Mouse (Mus musculus): ENCODE measurements around the gene Vapa. TPM values are rescaled to one million over a fixed set of nuclear protein-coding genes. Genes with fewer than 3 reads are reported as not detected.

The Vapa gene
- total and polyA plus RNA-seq, 2 experiments from 2014 or later: 144 to 327 TPM

DNA sequence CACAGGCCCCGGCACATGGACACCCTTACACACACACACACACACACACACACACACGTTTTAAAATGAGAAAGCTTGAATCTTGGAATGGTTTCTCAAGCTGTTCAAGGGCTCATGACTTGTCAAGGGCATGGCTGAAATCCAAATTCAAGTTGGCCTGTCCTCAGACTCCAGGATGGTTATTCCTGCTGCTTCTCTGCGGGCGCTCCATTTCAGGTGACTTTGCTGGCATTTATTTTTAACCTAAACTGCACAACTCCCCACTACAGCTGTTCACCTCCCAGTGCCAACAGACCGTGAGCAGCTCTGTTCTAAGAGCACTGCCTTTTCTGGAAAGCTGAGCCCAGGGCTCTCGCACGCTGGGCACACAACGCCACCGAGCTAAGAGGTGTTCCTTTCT, 41.5 kb downstream of the Vapa start:
- no peak overlapping the region for H3K27ac ChIP-seq (ENCODE audit: low read depth, low read length)
- no peaks in the 10 kb centered on the region for H3K4me1 ChIP-seq (ENCODE audit: insufficient read depth)
- no peaks in the 10 kb centered on the region for H3K27me3 ChIP-seq (ENCODE audit: insufficient read depth, low read length)
- H3K9ac ChIP-seq: no peak overlapping the region
- H3K4me3 ChIP-seq (ENCODE audit: low read depth, low read length): no peak overlapping the region
- TF ChIP-seq CTCF (IDR thresholded peaks at IDR 0.05; ENCODE audit: low read depth): no peak
- H3K4me2 ChIP-seq (ENCODE audit: low read depth): no peak overlapping the region
- ATAC-seq (no peak), DNase-seq (no peak)
- H3K9me3 ChIP-seq (ENCODE audit: low read length): no peaks in the 10 kb centered on the region
- H3K36me3 ChIP-seq (ENCODE audit: insufficient read depth): no peaks in the 10 kb centered on the region
- 71% methylated on average over 9 of the region's 9 CpGs for WGBS

- Histone ChIP-seq H3K27me3 (ENCODE audit: insufficient read depth, low read length) (no peaks in the 10 kb centered on the region), H3K4me3 (ENCODE audit: low read depth, low read length) (no peak overlapping the region), H3K4me1 (ENCODE audit: insufficient read depth) (no peaks in the 10 kb centered on the region), H3K9me3 (ENCODE audit: low read length) (no peaks in the 10 kb centered on the region), H3K4me2 (ENCODE audit: low read depth) (no peak overlapping the region), H3K36me3 (ENCODE audit: insufficient read depth) (no peaks in the 10 kb centered on the region), H3K9ac (no peak overlapping the region), H3K27ac (ENCODE audit: low read depth, low read length) (no peak overlapping the region)
- ATAC-seq: no peak
- no peak for DNase-seq
- WGBS: 91% methylated on average over 8 of the region's 8 CpGs
- no peak for TF ChIP-seq CTCF (IDR thresholded peaks at IDR 0.05; ENCODE audit: low read depth)
Measured at GRCm38 (mm10) chr17:65571466-65571865, 41.9 kb downstream of the Vapa start.

DNA sequence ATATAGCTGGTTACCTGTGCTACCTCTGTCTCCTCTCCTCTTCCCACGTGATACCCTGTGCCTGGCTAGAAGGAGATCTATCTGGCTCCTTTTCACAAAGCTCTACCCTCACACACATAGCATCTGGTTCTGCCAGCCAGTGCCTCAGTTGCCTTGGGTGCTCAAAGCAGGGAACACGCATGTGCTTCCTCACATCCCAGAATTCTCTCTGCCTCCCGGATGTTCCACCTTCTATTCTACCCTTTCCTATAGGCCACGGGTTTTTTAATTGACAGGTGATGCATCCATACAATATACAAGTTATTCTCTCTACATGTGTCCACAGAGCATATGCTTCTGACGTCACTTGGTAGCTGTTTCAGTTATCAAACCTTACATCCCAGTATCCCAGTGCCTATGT, 49.2 kb downstream of the Vapa start:
- Histone ChIP-seq H3K27me3 (ENCODE audit: insufficient read depth, low read length) (no peaks in the 10 kb centered on the region), H3K9ac (no peak overlapping the region), H3K27ac (ENCODE audit: low read depth, low read length) (no peak overlapping the region), H3K9me3 (ENCODE audit: low read length) (no peaks in the 10 kb centered on the region), H3K4me1 (ENCODE audit: insufficient read depth) (no peaks in the 10 kb centered on the region), H3K4me2 (ENCODE audit: low read depth) (no peak overlapping the region), H3K36me3 (ENCODE audit: insufficient read depth) (no peaks in the 10 kb centered on the region), H3K4me3 (ENCODE audit: low read depth, low read length) (no peak overlapping the region)
- no peak for ATAC-seq
- no peak for DNase-seq
- TF ChIP-seq CTCF (IDR thresholded peaks at IDR 0.05; ENCODE audit: low read depth): no peak
- 72% methylated on average over 5 of the region's 5 CpGs for WGBS

- WGBS: 45% methylated on average over 6 of the region's 6 CpGs
- H3K9ac ChIP-seq: no peak overlapping the region
- no peaks in the 10 kb centered on the region for H3K36me3 ChIP-seq (ENCODE audit: insufficient read depth)
- H3K27ac ChIP-seq (ENCODE audit: low read depth, low read length): no peak overlapping the region
- DNase-seq: peak; percentile 69
- no peaks in the 10 kb centered on the region for H3K4me1 ChIP-seq (ENCODE audit: insufficient read depth)
- no peak overlapping the region for H3K4me2 ChIP-seq (ENCODE audit: low read depth)
- no peaks in the 10 kb centered on the region for H3K27me3 ChIP-seq (ENCODE audit: insufficient read depth, low read length)
- no peaks in the 10 kb centered on the region for H3K9me3 ChIP-seq (ENCODE audit: low read length)
- no peak overlapping the region for H3K4me3 ChIP-seq (ENCODE audit: low read depth, low read length)
- peak; percentile 84 for ATAC-seq
- TF ChIP-seq CTCF (IDR thresholded peaks at IDR 0.05; ENCODE audit: low read depth): no peak
Measured at GRCm38 (mm10) chr17:65563345-65563744, 50.0 kb downstream of the Vapa start.

- H3K27me3 ChIP-seq (ENCODE audit: insufficient read depth, low read length): no peaks in the 10 kb centered on the region
- H3K36me3 ChIP-seq (ENCODE audit: insufficient read depth): no peaks in the 10 kb centered on the region
- H3K4me1 ChIP-seq (ENCODE audit: insufficient read depth): no peaks in the 10 kb centered on the region
- TF ChIP-seq CTCF (IDR thresholded peaks at IDR 0.05; ENCODE audit: low read depth): peak; percentile 84
- H3K9me3 ChIP-seq (ENCODE audit: low read length): no peaks in the 10 kb centered on the region
- H3K4me3 ChIP-seq (ENCODE audit: low read depth, low read length): no peak overlapping the region
- H3K9ac ChIP-seq: no peak overlapping the region
- 4% methylated on average over 5 of the region's 5 CpGs for WGBS
- H3K4me2 ChIP-seq (ENCODE audit: low read depth): no peak overlapping the region
- H3K27ac ChIP-seq (ENCODE audit: low read depth, low read length): no peak overlapping the region
- peak; percentile 95 for DNase-seq
- peak; percentile 48; the same call in 1 of the 2 replicates for ATAC-seq
Measured at GRCm38 (mm10) chr17:65562761-65563160, 50.6 kb downstream of the Vapa start.

DNA sequence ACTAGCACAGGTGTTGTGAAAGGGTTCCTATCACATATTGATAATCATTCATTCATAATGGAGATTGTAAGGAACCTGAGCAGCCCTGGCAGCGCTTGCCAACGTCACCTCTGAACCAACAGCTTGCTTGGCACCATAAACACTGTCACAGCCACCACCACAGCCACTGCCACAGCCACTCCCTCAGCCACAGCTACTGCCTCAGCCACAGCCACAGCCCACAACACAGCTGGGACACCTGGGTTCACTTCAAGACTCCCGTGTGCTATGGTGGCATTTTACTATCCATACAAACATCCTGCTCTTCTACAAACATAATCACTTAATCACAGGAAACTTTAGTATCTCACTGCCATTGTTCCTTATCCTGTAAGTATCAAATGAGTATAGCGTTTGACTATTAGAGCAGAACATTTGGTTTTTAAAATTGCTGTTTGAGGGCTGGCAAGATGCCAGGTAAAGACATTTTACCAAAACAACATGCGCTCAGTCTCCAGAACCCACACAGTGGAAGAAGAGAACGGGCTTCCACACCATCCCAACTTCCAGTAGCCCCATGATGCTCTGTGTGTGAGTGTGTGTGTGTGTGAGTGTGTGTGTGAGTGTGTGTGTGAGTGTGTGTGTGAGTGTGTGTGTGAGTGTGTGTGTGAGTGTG, 51.9 kb downstream of the Vapa start:
- 51% methylated on average over 6 of the region's 6 CpGs for WGBS
- Histone ChIP-seq H3K27me3 (ENCODE audit: insufficient read depth, low read length) (no peaks in the 10 kb centered on the region), H3K4me2 (ENCODE audit: low read depth) (no peak overlapping the region), H3K9me3 (ENCODE audit: low read length) (no peaks in the 10 kb centered on the region), H3K4me1 (ENCODE audit: insufficient read depth) (no peaks in the 10 kb centered on the region), H3K4me3 (ENCODE audit: low read depth, low read length) (no peak overlapping the region), H3K36me3 (ENCODE audit: insufficient read depth) (no peaks in the 10 kb centered on the region), H3K27ac (ENCODE audit: low read depth, low read length) (no peak overlapping the region), H3K9ac (no peak overlapping the region)
- no peak for TF ChIP-seq CTCF (IDR thresholded peaks at IDR 0.05; ENCODE audit: low read depth)
- DNase-seq (peak; percentile 26), ATAC-seq (no peak)

DNA sequence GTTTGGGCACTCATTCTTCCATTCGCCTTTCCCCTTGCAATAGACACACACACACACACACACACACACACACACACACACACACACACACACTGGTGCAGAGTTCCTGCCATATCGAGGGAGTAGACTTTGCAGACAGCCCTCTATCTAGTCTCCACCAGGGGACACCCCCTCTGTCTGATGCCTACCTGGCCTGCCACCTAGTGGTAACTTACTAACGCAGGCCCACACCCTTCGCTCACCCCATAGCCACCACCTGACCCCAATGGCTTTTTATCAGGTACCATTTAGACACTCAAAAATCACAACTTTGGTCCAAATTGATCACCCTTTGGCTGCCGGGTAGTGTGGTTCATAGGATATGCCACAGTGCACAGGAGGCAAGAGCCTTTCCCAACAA, 54.1 kb downstream of the Vapa start:
- no peak overlapping the region for H3K4me3 ChIP-seq (ENCODE audit: low read depth, low read length)
- H3K27me3 ChIP-seq (ENCODE audit: insufficient read depth, low read length): no peaks in the 10 kb centered on the region
- H3K9ac ChIP-seq: no peak overlapping the region
- DNase-seq: no peak
- H3K27ac ChIP-seq (ENCODE audit: low read depth, low read length): no peak overlapping the region
- 56% methylated on average over 5 of the region's 5 CpGs for WGBS
- H3K9me3 ChIP-seq (ENCODE audit: low read length): no peaks in the 10 kb centered on the region
- no peaks in the 10 kb centered on the region for H3K4me1 ChIP-seq (ENCODE audit: insufficient read depth)
- H3K4me2 ChIP-seq (ENCODE audit: low read depth): no peak overlapping the region
- TF ChIP-seq CTCF (IDR thresholded peaks at IDR 0.05; ENCODE audit: low read depth): peak; percentile 64
- no peaks in the 10 kb centered on the region for H3K36me3 ChIP-seq (ENCODE audit: insufficient read depth)
- 0 out of 2 replicates have a peak, but pooled peaks have one; percentile 30 for ATAC-seq
